ENCODE assay signal across 24 mouse cellular contexts in genomic region chr17:24761121-24761520, GRCm38 (mm10). TPM values are rescaled to one million over a fixed set of nuclear protein-coding genes. Genes with fewer than 3 reads are reported as not detected.
DNase-seq lines count a peak whose midpoint lies in the region; ATAC-seq and TF ChIP-seq lines count a peak whose summit lies in the region.
"Had no signal": no experiment of that assay in that cellular context is flagged by ENCODE, and none has a peak within 500 bp of the region (broad histone marks: within the 10 kb centered on the region; RNA-seq: fewer than 3 reads in every experiment).

No protein-coding gene starts in this region.

- H3K27ac ChIP-seq in kidney, embryonic 15.5 days = peak overlapping the region; percentile 77
- H3K27ac ChIP-seq in CH12.LX (ENCODE audit: insufficient read depth, low read depth) = no peak overlapping the region
- peak overlapping the region; percentile 19; the same call in 1 of the 2 replicates for H3K27ac ChIP-seq in embryonic facial prominence, embryonic 10.5 days (replicated peaks)
- H3K27ac ChIP-seq in limb, embryonic 12.5 days = peak overlapping the region; percentile 51
- H3K27ac ChIP-seq: embryonic facial prominence, embryonic 12.5 days; forebrain, embryonic 10.5 days; heart, embryonic 15.5 days; hindbrain, postnatal 0 days; liver, embryonic 15.5 days; stomach, postnatal 0 days had no signal

- H3K9me3 ChIP-seq in kidney, embryonic 15.5 days (replicated peaks) = no peaks in the 10 kb centered on the region
- H3K9me3 ChIP-seq in CH12.LX (replicated peaks; ENCODE audit: low read length) = no peaks in the 10 kb centered on the region
- no peaks in the 10 kb centered on the region for H3K9me3 ChIP-seq in embryonic facial prominence, embryonic 10.5 days
- H3K9me3 ChIP-seq in limb, embryonic 12.5 days = no peaks in the 10 kb centered on the region
- H3K9me3 ChIP-seq: embryonic facial prominence, embryonic 12.5 days; forebrain, embryonic 10.5 days; heart, embryonic 15.5 days; liver, embryonic 15.5 days had no signal

- intact Hi-C loops in left cerebral cortex, postnatal 25 days (cut with DNase I) = no loop called here

- in situ Hi-C loops in CH12.LX (cut with MboI; ENCODE audit: low pct_ligation_motif_present, low pct_unique_long_range_greater_than_20kb, low sequenced_read_pairs) = no loop called here

- DNase-seq in kidney, adult 9 months = no peak
- no peak for DNase-seq in CH12.LX (ENCODE audit: extremely low read depth)
- peak; percentile 53 for DNase-seq in embryonic facial prominence, embryonic 10.5 days (ENCODE audit: low spot score)
- DNase-seq in adipocyte (ENCODE audit: low spot score) = no peak
- no peak for DNase-seq in left cerebral cortex, postnatal 25 days (ENCODE audit: low spot score in 2 of 2)
- DNase-seq: cerebellum, postnatal 10 days; heart, adult 18-20 months; kidney, adult 2 months; right cerebral cortex, postnatal 25 days; thymus, postnatal 25 days had no signal

- H3K9ac ChIP-seq in kidney, embryonic 15.5 days = no peak overlapping the region
- no peak overlapping the region for H3K9ac ChIP-seq in CH12.LX (ENCODE audit: insufficient read depth, low read depth)
- H3K9ac ChIP-seq in limb, embryonic 12.5 days (replicated peaks) = no peak overlapping the region
- H3K9ac ChIP-seq: embryonic facial prominence, embryonic 12.5 days; heart, embryonic 15.5 days; liver, embryonic 15.5 days had no signal

- no peak for TF ChIP-seq RAD21 in CH12.LX (IDR thresholded peaks at IDR 0.05; ENCODE audit: low read depth, low read length)

- peak; percentile 30 for ATAC-seq in kidney, embryonic 15.5 days (replicated peaks; ENCODE audit: low FRiP score)
- peak; percentile 58 for ATAC-seq in limb, embryonic 12.5 days (ENCODE audit: insufficient number of reproducible peaks, insufficient read depth, low FRiP score, low TSS enrichment, low read depth)
- ATAC-seq: hindbrain, postnatal 0 days had no signal

- H3K4me1 ChIP-seq in kidney, embryonic 15.5 days = peaks cover 50% of the 10 kb centered on the region
- no peaks in the 10 kb centered on the region for H3K4me1 ChIP-seq in CH12.LX (ENCODE audit: control insufficient read depth in 1 of 2, insufficient read depth in 2 of 2)
- H3K4me1 ChIP-seq in embryonic facial prominence, embryonic 10.5 days = peaks cover 40% of the 10 kb centered on the region
- peaks cover 20% of the 10 kb centered on the region for H3K4me1 ChIP-seq in limb, embryonic 12.5 days (replicated peaks)
- H3K4me1 ChIP-seq: liver, embryonic 15.5 days had no signal

- TF ChIP-seq EP300 in CH12.LX (IDR thresholded peaks at IDR 0.05; ENCODE audit: low read length) = no peak

- TF ChIP-seq CTCF in CH12.LX (conservative IDR thresholded peaks at IDR 0.05 in 1 of 2, IDR thresholded peaks at IDR 0.05 in 1 of 2; ENCODE audit: low read depth in 2 of 2, low read length in 2 of 2) = peak in 1 of 2 experiments; percentile 32; a peak in 2 of 4 replicates

- no peaks in the 10 kb centered on the region for H3K79me2 ChIP-seq in CH12.LX (replicated peaks; ENCODE audit: control insufficient read depth, extremely low read depth, insufficient read depth, poor library complexity, severe bottlenecking)

- no peak for TF ChIP-seq POLR2A in CH12.LX (IDR thresholded peaks at IDR 0.05; ENCODE audit: low read depth, low read length)

- WGBS in kidney, embryonic 15.5 days = 32% methylated on average over 5 of the region's 5 CpGs
- WGBS in embryonic facial prominence, embryonic 10.5 days = 39% methylated on average over 5 of the region's 5 CpGs
- WGBS in limb, embryonic 12.5 days = 11% methylated on average over 5 of the region's 5 CpGs

- peaks cover 2% of the 10 kb centered on the region; the same call in 1 of the 2 replicates for H3K27me3 ChIP-seq in kidney, embryonic 15.5 days
- H3K27me3 ChIP-seq in CH12.LX (replicated peaks) = peaks cover 84% of the 10 kb centered on the region
- H3K27me3 ChIP-seq in embryonic facial prominence, embryonic 10.5 days (replicated peaks; ENCODE audit: low read depth, poor library complexity, severe bottlenecking) = peaks cover 29% of the 10 kb centered on the region
- peaks cover 4% of the 10 kb centered on the region; the same call in 1 of the 2 replicates for H3K27me3 ChIP-seq in limb, embryonic 12.5 days
- H3K27me3 ChIP-seq: embryonic facial prominence, embryonic 12.5 days had no signal

- H3K4me2 ChIP-seq in kidney, embryonic 15.5 days = no peak overlapping the region
- H3K4me2 ChIP-seq in CH12.LX (ENCODE audit: insufficient read depth, low read depth, poor library complexity, severe bottlenecking) = no peak overlapping the region
- H3K4me2 ChIP-seq in limb, embryonic 12.5 days = no peak overlapping the region
- H3K4me2 ChIP-seq: embryonic facial prominence, embryonic 12.5 days; heart, embryonic 15.5 days; liver, embryonic 15.5 days had no signal

- no peaks in the 10 kb centered on the region for H3K36me3 ChIP-seq in kidney, embryonic 15.5 days
- H3K36me3 ChIP-seq in CH12.LX (replicated peaks in 1 of 2; ENCODE audit: control insufficient read depth in 1 of 2, insufficient read depth in 1 of 2, low read length in 1 of 2) = no peaks in the 10 kb centered on the region
- H3K36me3 ChIP-seq in embryonic facial prominence, embryonic 10.5 days (replicated peaks) = no peaks in the 10 kb centered on the region
- H3K36me3 ChIP-seq in limb, embryonic 12.5 days = no peaks in the 10 kb centered on the region
- H3K36me3 ChIP-seq: embryonic facial prominence, embryonic 12.5 days; forebrain, embryonic 10.5 days; heart, embryonic 15.5 days; liver, embryonic 15.5 days had no signal

- dilution Hi-C loops in CH12.LX (cut with MboI; ENCODE audit: extremely low pct_ligation_motif_present, extremely low pct_unique_long_range_greater_than_20kb, low sequenced_read_pairs) = no loop called here

- no peak overlapping the region for H3K4me3 ChIP-seq in kidney, embryonic 15.5 days (replicated peaks)
- no peak overlapping the region for H3K4me3 ChIP-seq in CH12.LX (replicated peaks in 1 of 3; ENCODE audit: low read depth in 2 of 3, low read length in 2 of 3, poor library complexity in 1 of 3)
- H3K4me3 ChIP-seq in embryonic facial prominence, embryonic 10.5 days = no peak overlapping the region
- H3K4me3 ChIP-seq in limb, embryonic 12.5 days (replicated peaks) = no peak overlapping the region
- H3K4me3 ChIP-seq: embryonic facial prominence, embryonic 12.5 days; forebrain, embryonic 10.5 days; heart, embryonic 15.5 days; liver, embryonic 15.5 days had no signal

TF ChIP-seq in CH12.LX, 34 proteins besides CTCF, POLR2A, EP300 and RAD21:
- TF ChIP-seq E2F4 (IDR thresholded peaks at IDR 0.05; ENCODE audit: insufficient replicate concordance, low read depth, low read length) (no peak), SMC3 (IDR thresholded peaks at IDR 0.05; ENCODE audit: low read depth, low read length) (peak; percentile 30), NRF1 (IDR thresholded peaks at IDR 0.05; ENCODE audit: low read depth, low read length) (no peak)

RNA-seq across cellular contexts. Expression of gene Hs3st6, which starts 8.3 kb away (rescaled TPM):
- 26.0 and 28.4 TPM in 2 replicates for polyA plus RNA-seq in kidney, embryonic 15.5 days (2015; fragmentation: Nextera tagmentation; extraction: Ambion mirVana)
- total RNA-seq in CH12.LX (2012; rRNA removed) = 0.30 TPM in 1 of 2 replicates, not detected in the other
- total RNA-seq in CH12.LX (2014; rRNA removed) = not detected in 2 replicates
- not detected in 2 replicates for polyA plus RNA-seq in CH12.LX (2012; ENCODE audit: insufficient read length, low read depth)
- polyA plus RNA-seq in embryonic facial prominence, embryonic 10.5 days (2016; fragmentation: Nextera tagmentation; extraction: Ambion mirVana) = 1.3 and 2.3 TPM in 2 replicates
- 2.7 and 4.0 TPM in 2 replicates for polyA plus RNA-seq in limb, embryonic 12.5 days (2016; fragmentation: Nextera tagmentation; extraction: Ambion mirVana)
- under 1 TPM; 0.48 to 0.73 TPM for total RNA-seq in left cerebral cortex, postnatal 25 days (2021)
- total RNA-seq: gastrocnemius, adult 8-10 months; hematopoietic stem cell, adult 5-6 weeks; hindbrain, postnatal 0 days; megakaryocyte-erythroid progenitor cell, adult 5-6 weeks had no signal

RNA-seq across cellular contexts. Expression of gene Msrb1, which starts 24.7 kb away (rescaled TPM):
- polyA plus RNA-seq in kidney, embryonic 15.5 days (2015; fragmentation: Nextera tagmentation; extraction: Ambion mirVana) = 29.9 and 31.8 TPM in 2 replicates
- total RNA-seq in CH12.LX (2012; rRNA removed) = 38.4 and 39.7 TPM in 2 replicates
- total RNA-seq in CH12.LX (2014; rRNA removed) = 21.3 and 26.9 TPM in 2 replicates
- 60.5 and 70.0 TPM in 2 replicates for polyA plus RNA-seq in CH12.LX (2012; ENCODE audit: insufficient read length, low read depth)
- 21.6 and 24.6 TPM in 2 replicates for polyA plus RNA-seq in embryonic facial prominence, embryonic 10.5 days (2016; fragmentation: Nextera tagmentation; extraction: Ambion mirVana)
- polyA plus RNA-seq in limb, embryonic 12.5 days (2016; fragmentation: Nextera tagmentation; extraction: Ambion mirVana) = 22.7 and 24.1 TPM in 2 replicates
- 10 to 100 TPM; 31.4 to 35.8 TPM for total RNA-seq in left cerebral cortex, postnatal 25 days (2021)

RNA-seq across cellular contexts. Expression of gene Rpl3l, which starts 33.5 kb away (rescaled TPM):
- polyA plus RNA-seq in kidney, embryonic 15.5 days (2015; fragmentation: Nextera tagmentation; extraction: Ambion mirVana) = not detected in 2 replicates
- total RNA-seq in CH12.LX (2012; rRNA removed) (0.17 TPM in 1 of 2 replicates, not detected in the other), CH12.LX (2014; rRNA removed) (0.24 TPM in 1 of 2 replicates, not detected in the other)
- polyA plus RNA-seq in CH12.LX (2012; ENCODE audit: insufficient read length, low read depth) = 0.79 and 0.91 TPM in 2 replicates
- not detected in 2 replicates for polyA plus RNA-seq in embryonic facial prominence, embryonic 10.5 days (2016; fragmentation: Nextera tagmentation; extraction: Ambion mirVana)
- not detected in 2 replicates for polyA plus RNA-seq in limb, embryonic 12.5 days (2016; fragmentation: Nextera tagmentation; extraction: Ambion mirVana)
- under 1 TPM in 1 of 2 experiments, not detected in 1; 0.34 TPM for total RNA-seq in left cerebral cortex, postnatal 25 days (2021)
- total RNA-seq: hematopoietic stem cell, adult 5-6 weeks; midbrain, postnatal 0 days had no signal
- polyA plus RNA-seq: embryonic facial prominence, embryonic 12.5 days; forebrain, embryonic 10.5 days; neural tube, embryonic 11.5 days had no signal

RNA-seq across cellular contexts. Expression of gene Ndufb10, which starts 36.8 kb away (rescaled TPM):
- polyA plus RNA-seq in kidney, embryonic 15.5 days (2015; fragmentation: Nextera tagmentation; extraction: Ambion mirVana) = 237 and 238 TPM in 2 replicates
- total RNA-seq in CH12.LX (2012; rRNA removed) = 188 and 207 TPM in 2 replicates
- total RNA-seq in CH12.LX (2014; rRNA removed) = 207 and 208 TPM in 2 replicates
- polyA plus RNA-seq in CH12.LX (2012; ENCODE audit: insufficient read length, low read depth) = 136 and 155 TPM in 2 replicates
- polyA plus RNA-seq in embryonic facial prominence, embryonic 10.5 days (2016; fragmentation: Nextera tagmentation; extraction: Ambion mirVana) = 193 and 199 TPM in 2 replicates
- 206 and 217 TPM in 2 replicates for polyA plus RNA-seq in limb, embryonic 12.5 days (2016; fragmentation: Nextera tagmentation; extraction: Ambion mirVana)
- total RNA-seq in left cerebral cortex, postnatal 25 days (2021) = 100 to 1,000 TPM; 196 to 198 TPM

RNA-seq across cellular contexts. Expression of gene Meiob, which starts 43.0 kb away (rescaled TPM):
- 0.13 TPM in 1 of 2 replicates, not detected in the other for polyA plus RNA-seq in kidney, embryonic 15.5 days (2015; fragmentation: Nextera tagmentation; extraction: Ambion mirVana)
- total RNA-seq in CH12.LX (2012; rRNA removed) = 0.08 and 0.30 TPM in 2 replicates
- 0.22 and 0.40 TPM in 2 replicates for total RNA-seq in CH12.LX (2014; rRNA removed)
- polyA plus RNA-seq in CH12.LX (2012; ENCODE audit: insufficient read length, low read depth) = 0.15 and 0.23 TPM in 2 replicates
- polyA plus RNA-seq in embryonic facial prominence, embryonic 10.5 days (2016; fragmentation: Nextera tagmentation; extraction: Ambion mirVana) = not detected in 2 replicates
- polyA plus RNA-seq in limb, embryonic 12.5 days (2016; fragmentation: Nextera tagmentation; extraction: Ambion mirVana) = not detected in 2 replicates
- not detected for total RNA-seq in left cerebral cortex, postnatal 25 days (2021)
- total RNA-seq: gastrocnemius, adult 8-10 months; hematopoietic stem cell, adult 5-6 weeks; hindbrain, postnatal 0 days; layer of hippocampus, postnatal 10 days; midbrain, postnatal 0 days had no signal
- polyA plus RNA-seq: embryonic facial prominence, embryonic 12.5 days; heart, embryonic 15.5 days; hindbrain, postnatal 0 days; kidney, adult 2 months; neural tube, embryonic 11.5 days had no signal
